Mouse (Mus musculus) 416B (cell line): ENCODE results near the gene 9330182L06Rik.

Source experiments
- DNase-seq: peaks from one replicate; pipeline ENCODE4 v3.0.0; 2011; ENCODE audit warnings: low read depth

9330182L06Rik gene

DNA sequence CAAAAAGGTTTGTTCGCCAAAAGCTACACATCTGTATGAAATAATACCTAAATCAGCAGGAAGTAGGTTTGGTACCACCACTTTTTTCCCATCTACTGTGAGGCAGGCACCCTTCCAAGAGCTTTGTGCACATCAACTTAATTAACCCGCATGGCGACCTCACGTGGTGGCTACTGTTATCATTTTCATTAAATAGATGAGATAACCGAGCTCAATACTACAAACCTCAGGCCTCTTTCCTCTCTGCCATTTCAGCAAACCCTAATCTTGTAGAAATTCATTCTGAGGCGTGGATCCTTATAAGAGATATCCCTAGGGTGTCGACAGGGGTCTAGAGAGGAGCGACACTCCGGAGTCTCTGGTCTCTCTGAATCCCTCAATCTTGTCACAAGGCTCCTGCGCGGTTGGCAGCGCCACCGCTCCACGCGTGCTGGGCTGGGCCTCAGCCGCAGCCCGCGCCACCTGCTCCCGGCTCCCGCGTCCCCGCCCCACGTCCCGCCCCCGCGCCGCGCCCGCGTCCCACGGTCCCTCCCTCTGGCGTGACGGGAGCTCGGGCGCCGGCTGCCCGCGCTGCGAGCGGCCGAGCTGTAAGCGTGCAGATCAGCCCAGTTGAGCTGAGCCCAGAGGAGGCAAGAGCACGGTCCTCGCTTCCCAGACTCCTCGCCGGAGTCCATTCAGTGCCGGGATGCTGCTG is at the start of gene 9330182L06Rik:
TSS of gene 9330182L06Rik (plus strand) at position 533 of the 694 bp plus-strand sequence.
- peak; percentile 78 for DNase-seq

DNA sequence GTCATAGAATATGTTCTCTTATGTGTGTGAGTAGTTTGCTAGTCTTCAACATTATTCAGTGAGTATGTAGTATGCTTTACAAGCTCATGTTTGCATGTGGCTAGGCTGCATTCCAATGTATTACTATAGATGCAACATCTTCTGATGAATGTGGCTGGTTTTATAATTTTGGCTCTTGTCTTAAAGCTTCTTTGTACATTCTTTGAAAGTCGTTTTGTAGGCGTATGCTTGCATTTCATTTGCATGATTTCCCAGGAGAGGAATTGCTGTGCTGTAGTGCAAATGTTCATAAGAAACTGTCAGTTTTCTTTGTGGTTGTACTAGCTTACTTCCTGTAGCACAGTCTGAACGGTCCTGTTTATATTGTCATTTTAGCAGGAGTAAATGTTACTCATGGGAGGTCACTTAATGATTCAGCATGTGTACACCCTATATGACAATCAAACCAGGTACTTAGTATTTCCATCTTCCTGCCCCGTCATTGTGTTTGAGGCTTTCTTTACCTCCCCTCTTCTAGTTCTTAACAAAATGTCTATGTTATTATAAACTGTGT is 38.4 kb upstream of the 9330182L06Rik start:
- peak; percentile 44 for DNase-seq

DNA sequence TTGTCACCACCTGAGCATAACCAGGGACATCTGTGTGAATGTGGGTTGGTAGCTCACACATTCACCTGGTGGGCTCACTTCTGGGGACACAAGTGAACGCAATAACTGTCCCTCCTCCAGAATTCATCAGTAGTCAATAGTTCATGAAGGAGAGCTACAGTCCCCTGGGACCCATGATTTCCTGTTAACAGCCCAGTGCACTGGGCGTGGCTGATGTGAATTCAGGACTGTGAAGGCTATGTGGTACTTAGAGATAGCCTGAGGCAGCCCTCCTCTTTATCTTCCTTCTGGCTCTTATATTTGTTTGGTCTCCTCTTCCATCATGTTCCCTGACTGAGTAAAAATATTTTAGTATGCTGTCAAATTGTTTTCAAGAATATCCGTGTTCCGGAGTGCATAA is 1.6 kb upstream of the 9330182L06Rik start:
- no peak for DNase-seq

DNA sequence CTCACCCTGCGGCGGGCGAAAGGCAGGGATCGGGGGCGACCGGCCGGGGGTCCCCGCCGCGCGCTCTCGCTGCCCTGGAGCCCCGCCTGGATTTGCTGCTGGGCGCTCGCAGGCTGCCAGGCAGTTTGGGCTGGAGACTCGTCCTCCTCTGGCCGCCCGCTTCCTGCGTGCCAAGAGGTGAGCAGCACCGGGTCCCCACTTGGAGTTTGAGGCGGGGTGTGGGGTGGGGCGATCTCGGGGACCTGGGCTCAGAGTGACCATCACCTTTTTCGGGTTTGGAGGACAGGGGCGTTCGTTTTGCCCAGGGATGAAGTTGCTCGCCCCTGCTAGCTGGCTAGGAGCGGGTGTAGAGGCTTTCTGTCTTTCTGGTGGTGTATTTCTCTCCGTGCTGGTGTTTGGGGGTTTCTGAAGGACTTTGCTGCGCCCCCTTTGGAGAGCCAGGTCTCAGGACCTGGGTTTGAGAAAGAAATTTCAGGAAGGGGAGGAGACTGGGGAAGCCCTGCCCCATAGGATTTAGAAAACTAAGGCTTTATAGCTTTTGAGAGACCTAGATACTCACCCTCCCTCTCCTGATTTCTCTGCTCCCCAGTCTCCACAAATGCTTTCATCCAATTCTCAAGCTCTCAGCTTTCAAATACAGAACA is 484 bp downstream of the 9330182L06Rik start:
- DNase-seq, result peak; percentile 10

DNA sequence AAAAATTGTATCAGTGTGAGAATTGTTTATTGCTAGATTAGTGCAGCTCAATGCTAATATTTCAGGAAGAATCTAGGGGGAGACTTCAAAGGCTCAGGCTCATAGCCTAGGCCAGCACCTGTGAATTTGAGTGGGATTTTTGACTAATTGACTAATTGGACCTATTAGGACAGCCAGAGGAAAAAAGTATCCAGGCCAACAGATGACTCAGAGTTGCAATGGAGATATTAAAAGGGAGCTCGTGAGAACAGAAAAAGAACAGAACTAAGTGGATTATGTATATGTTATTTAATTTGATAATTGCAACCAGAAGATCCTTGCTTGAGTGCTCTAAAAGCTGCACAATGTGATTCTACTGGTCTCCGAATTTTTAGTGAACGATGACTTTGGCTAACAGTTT is 3.7 kb downstream of the 9330182L06Rik start:
- no peak for DNase-seq

DNA sequence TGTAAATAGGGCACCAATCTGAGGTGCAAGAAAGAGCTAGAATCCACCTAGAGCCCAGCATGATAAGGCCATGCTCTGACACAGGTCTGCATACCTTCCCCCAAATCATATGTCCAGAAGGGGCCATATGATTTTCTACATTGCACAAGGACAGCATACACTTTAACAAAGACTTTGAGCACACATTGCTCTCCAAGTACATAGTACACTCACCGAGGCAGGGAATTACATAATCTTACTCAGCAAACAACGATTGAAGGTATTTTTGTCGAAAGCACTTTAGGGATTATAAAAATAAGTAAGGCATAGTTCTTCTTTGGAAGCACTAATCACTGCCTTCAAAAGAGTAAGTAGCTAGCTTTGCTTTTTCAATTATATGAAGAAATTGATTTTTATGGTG is 7.1 kb downstream of the 9330182L06Rik start:
- no peak for DNase-seq

DNA sequence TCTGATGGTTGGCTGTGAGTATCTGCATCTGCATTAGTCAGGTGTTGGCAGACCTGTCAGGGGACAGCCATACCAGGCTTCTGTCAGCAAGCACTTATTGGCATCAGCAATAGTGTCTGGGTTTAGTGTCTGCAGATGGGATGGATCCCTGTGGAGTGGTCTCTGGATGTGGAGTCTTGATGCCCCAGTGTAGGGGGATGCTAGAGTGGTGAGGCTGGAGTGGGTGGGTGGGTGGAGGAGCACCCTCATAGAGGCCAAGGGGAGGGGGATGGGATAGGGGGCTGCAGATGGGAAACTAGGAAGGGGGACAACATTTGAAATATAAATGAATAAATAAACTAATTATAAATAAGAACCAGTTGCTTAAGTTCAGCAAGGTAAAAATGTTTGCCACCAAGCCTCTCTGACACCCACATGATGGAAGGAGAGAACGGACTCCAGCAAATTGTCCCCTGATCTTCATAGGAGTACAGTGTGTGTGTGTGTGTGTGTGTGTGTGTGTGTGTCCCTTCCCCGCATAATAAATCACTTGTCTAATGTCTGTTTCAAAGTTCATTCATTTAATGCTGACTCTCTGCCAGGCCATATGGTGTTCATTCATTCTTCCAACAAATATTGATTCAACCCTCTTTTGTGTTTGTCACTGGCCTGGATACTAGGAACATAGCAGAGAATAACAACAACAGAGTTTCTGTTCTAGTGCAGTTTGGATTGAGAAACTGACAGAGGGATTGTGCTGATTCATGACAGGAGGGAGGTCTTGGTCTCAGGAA is 30.0 kb downstream of the 9330182L06Rik start:
- DNase-seq, result no peak

DNA sequence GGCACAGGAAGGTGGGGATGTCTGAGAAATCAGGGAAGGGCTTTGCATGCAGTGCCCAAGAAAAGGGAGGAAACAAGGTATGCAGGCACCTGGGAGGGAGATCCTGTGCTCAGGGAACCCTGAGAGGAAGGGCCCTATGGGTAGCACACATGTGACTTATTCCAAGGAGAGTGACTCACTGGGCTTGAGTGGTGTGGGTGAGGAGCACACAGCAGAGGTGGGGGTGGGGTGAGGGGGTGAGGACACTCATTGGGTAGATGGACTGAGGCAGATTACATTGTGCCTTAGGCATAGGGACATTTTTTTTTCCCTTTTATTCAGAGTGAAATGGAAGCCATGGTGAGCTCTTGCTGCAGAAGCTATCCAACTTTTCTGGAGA is 30.6 kb downstream of the 9330182L06Rik start:
- peak; percentile 1 for DNase-seq

DNA sequence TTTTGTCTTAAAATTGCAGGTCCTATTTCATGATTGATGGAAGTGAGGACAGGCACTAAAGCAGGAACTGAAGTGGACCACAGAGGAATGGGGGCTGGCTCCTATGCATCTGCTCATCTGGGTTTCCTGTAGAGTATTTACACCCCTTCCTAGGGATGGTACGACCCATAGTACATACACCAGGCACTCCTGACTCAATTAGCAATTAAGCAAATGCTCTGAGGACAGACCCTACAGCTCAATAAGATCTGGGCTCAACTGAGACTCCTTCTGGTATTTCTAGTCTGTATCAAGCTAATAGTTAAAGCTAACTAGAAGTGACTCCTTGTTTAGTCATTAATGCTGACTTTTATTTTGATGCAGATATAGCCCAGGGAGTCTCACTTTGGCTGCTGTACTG is 60.9 kb downstream of the 9330182L06Rik start:
- no peak for DNase-seq

DNA sequence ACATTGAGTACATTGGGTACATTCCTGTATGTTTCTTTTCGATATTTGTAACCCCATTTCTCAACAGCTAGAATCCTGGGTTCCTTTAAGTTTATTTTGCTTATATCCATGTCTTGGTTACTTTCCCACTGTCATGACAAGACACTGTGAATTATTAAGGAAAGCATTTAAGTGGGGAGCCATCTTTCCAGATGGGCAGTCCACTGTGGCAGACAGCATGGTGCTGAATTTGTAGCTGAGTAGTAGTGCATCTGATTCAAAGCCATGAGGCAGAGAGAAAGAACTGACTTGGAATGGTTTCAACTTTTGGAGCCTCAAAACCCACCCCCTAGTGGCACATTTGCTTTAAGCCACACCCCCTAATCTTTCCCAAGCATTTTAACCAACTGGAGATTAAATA is 61.6 kb downstream of the 9330182L06Rik start:
- no peak for DNase-seq

DNA sequence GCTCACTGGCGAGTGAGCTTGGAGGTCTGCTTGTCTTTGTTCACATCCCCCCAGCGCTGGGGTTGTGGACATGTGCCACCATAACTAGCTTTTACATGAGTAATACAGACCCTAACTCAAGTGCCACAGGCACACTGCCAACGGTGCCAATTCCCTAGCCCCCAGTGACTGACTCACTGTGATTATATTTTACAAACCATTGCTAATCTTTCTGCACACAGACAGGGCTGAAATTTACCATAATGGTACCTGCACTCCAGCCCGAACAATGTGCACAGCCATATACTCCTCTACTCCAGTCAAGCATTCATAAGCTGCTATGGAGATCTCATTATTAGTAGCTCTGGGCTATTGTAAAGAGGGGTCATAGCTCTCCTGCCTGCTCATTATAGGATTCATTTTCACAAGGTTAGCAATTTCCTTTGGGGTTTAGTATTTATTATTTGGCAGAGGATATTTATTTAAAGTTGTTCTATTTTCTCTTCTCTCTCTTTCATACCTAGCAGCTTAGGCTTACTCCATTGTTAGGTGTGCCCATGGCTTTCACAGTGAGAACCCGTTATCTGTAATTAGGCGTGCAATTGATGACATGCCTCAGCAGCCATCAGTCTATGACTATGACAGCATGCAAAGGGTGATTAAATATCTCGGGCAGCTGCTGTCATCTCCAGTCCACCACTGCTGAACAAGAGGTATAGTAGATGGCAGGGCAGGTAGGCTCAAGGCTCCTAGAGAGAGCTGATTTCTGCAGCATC is 73.0 kb downstream of the 9330182L06Rik start:
- no peak for DNase-seq

DNA sequence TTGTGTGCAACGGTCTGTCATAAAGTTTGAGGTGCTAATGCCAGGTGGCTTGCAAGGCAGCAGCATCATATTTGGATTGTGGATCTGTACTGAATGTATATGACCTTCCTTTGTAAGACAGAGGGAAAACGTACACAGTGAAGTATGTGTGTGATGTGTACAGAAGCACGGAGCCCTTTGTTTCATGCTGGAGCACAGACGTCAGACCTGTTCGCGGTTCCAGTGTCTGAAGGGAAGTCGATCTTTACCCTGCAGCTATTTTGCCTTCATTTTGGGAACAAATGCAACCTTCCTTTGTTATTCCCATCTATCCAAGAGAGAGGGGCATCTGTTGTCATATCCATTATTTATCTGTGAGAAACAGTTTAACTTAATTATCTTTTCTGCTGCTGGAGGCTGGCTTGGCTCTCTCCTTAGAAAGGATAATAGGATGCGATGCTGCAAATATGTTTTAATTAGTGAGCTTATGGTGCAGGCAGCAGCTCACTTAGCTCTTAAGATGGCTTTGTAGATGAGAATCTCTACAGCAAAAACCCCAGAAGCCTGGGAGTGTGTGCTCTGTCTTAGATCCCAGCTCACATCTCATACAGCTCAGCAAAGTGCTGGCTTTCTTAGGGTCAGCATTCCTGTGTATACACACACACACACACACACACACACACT is 73.7 kb downstream of the 9330182L06Rik start:
- no peak for DNase-seq

DNA sequence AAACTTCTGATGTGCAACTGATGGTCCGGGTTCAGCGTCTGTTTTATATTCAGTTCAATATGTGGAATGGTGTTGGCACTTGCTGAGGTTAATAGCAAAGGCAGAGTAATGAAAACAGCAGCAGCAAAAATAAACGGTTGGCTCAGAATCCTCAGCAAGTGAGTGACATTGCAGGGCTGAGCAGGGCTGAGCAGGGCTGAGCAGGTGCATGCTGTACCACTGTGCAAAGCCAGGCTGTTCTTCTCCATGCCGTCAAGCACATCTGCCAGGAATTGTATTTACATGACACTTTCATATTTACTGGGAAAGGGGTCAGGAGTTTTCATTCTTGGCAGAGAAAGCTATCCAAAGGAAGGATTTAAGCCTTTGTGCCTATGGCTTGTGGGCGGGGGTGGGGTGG is 78.7 kb downstream of the 9330182L06Rik start:
- no peak for DNase-seq

DNA sequence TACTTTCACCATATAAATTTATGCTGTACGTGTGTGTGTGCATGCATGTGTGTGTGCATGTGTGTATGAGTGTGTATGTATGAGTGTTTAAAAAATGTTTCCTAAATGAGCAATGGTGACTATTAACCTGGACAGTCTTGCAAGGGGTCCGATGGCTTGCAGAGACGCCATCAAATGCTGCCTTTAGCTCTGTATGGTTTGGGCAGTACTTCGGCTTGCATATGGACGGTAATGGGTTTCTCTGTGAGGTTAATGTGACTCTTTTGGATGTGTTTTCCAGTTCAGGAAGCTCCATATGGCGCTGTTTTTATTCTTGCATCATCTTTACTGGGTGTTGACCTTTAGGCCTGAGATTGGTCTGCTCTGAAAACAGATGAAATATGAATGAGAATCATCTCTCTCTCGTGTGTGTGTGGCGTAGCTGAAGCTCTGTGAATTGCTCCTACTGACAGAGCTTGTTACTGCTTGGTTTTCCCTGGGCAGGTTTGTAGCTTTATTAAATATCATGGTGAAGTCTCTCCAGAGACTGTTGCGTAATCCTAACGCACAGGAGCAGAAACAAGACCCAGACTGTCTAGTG is 79.2 kb downstream of the 9330182L06Rik start:
- peak; percentile 10 for DNase-seq

DNA sequence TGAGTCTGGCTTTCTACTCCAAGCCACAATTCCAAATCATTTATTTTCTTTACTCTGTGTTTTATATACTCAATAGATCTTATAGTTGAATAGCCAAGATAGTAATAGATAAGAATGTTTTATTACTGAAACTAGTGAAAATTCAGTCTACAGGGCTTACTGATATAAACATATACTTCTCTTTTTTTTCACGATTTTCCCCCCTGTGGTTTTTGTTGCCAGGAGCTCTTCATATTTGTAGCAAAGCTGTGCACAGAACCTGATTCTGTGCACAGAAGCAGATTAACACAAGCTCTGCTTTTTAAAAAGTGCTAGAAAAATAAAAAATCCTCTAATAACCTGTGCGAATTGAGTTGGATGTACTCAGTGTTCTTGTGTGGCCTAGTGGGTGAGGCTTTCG is 79.7 kb downstream of the 9330182L06Rik start:
- DNase-seq, result no peak

DNA sequence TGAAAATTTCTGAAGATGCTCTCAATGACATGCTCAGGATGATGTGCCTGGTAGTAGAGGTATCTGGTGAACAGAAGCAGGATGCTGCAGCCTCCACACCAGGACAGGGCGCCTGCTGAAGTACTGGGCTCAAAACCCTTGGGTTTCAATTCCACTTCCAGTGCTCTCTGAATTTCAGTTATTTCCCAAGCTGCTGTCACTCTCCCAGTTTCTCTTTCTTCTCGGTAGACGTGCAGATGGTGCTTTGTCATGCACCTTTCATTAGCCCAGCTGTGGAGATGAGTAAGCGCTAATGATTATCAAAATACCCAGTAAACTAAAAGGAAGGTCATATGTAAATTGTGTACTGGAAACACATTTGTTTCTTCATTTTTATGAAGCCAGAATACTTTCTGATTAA is 80.6 kb downstream of the 9330182L06Rik start:
- no peak for DNase-seq

DNA sequence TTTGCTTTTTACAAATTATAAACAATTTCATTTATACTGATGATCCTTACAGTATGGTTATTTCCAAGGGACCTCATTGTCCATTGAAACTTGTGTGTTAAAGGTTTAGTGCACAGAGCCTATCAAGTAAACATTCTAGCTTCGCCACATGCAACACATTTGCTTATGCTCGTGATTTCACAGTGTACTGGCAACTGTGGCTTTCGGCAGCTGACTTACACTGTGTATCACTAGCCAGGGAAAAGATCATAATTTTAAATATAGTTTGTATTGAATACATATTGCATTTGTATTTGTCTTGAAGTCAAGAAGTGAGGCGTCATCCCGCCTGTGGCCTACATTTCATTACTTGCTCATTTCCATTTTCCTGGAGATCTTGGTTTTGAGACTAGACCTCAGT is 86.2 kb downstream of the 9330182L06Rik start:
- no peak for DNase-seq

DNA sequence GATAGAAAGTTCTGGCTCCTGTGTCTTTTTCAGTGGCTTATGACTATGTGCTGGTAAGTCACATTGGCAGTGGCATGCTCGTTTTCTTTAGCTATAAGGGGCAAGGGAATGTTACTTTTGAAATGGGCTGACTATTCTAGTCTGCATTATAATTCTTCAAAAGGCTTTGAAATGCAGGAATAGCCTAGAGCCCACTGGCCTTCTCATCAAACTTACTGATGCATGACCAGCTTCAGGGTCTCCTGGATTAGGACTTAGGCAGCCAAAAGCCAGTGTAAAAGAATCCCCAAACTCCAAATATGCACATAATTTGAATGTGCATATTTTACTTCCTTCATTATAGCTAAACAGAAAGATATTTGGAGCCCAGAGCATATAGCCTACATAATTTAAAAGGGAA is 86.7 kb downstream of the 9330182L06Rik start:
- no peak for DNase-seq

DNA sequence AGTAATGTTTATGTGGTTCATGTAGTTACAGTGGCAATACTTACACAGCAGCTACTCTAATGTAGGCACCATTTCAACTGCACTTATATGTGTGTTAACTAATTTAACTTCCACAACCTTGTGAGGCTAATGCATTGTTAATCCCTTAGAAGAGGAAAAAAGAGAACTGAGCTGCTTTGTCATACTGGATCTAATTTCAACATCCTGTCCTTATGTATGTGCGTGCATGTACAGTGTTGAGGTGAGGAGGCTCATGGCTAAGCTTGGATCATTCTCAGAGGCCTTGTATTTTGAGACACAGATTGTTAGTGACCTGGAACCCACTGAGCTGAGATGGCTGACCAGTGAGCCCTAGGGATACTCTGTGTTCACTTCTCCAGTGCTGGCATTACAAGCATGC is 88.3 kb downstream of the 9330182L06Rik start:
- no peak for DNase-seq

DNA sequence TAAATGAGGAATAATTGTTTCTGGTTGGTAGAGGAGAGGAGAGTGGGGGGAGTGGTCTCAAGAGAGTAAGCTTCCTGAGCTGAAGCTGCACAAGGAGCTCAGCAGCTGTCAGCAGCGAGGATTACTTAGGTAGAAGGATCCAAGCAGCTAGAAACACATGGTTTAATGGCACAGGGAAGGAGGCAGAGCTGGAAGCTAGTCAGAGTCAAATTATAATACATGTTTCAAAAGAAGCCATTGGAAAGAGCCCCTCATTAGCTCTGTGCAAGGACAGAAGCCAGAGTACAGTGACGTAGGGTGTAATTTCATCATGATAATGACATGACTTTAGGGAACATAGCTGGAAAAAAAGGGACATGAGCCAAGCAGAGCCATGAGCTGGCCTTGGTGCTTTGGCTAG is 92.2 kb downstream of the 9330182L06Rik start:
- DNase-seq, result no peak

DNA sequence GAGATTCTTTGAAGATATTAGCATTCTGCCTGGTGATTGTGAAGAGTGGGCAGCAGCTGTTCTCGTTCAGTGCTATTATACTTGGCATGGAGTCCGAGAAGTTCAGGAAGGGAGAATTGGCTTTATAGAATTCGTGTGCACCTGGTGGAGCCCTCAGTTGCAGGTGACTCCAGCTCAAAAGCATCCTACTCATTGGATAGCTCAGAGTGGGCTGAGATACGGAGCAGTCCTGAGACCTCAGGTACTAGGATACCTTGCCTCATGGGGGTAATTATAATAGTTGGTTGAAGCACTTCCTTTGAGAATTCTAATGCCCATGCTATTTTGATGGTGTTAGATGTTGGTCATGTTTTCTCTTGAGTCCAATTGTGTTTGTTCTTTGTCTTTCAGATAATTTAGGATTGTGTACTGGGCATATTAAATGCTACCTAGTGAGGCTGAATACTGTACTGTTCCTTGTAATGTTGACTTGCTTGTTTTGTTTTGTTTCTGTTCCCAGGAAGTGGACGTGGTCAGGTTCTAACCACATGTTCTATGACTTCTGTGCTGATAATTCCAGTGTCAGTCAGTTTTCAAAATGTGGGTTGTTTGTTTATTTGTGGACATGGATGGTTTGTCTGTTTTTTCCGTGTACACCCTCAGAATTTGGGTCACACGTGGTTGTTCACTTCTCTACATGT is 96.2 kb downstream of the 9330182L06Rik start:
- DNase-seq, result no peak
